Mouse (Mus musculus) gastrocnemius, postnatal 4 days (tissue): Measurements from ENCODE around the gene Aox3. TPM values are rescaled to one million over a fixed set of nuclear protein-coding genes. Genes with fewer than 3 reads are reported as not detected.

Experiments
- DNase-seq, 2 experiments: peaks; one replicate each; pipeline ENCODE4 v3.0.0; 2021 to 2022; ENCODE audit warnings: low spot score in 2 of 2, mixed read lengths in 2 of 2
- total RNA-seq, 2 experiments: library from RNA; stranded (reverse); gene quantifications; 2 replicates each; pipeline ENCODE4 v1.2.3; 2021

Aox3 gene
- total RNA-seq, 2 experiments from 2014 or later, result 0.21 to 0.69 TPM

DNA sequence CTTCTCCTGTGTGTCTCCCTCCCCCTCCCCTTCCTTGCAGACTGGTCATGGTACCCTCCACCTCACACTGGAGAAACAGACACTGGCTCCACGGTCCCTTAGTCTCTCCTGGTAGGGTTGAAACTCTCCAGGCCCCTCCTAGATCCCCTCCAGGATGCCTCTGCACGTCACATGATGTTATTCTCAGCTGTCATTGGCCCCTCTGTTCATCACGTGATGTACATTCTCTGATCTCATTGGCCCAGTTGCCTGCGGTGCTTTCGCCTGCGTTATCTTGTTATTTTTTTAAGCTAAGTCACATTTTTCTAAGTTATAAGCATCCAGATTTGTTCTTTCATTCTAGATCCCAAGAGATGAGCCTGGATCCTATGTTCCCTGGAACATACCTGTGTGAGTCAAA lies 7.2 kb upstream of the Aox3 start:
- DNase-seq, result no peak

- no peak for DNase-seq
These were observed 5.9 kb upstream of the Aox3 start for GRCm38 (mm10) chr1:58107066-58107465.

GRCm38 (mm10) chr1:58110241-58110640 lies 2.7 kb upstream of the Aox3 start:
- DNase-seq, result no peak

DNA sequence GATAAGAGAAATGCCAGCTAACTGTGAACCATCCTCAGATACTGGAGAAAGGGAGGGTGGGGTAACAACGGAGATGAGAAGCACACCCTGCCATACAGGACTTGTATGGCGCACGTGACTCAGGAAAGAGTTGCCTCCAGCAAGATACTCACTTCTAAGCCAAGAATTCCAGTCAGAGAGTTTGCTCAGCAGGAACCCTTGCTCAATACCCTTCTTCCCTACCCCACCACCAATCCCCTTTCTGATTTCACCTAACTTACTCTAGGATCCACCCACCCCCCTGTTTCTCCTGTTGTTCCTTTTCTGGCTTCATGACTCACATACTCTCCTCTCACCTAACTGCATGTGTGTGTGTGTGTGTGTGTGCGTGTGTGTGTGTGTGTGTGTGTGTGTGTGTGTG lies 1.6 kb upstream of the Aox3 start:
- DNase-seq, result no peak

GRCm38 (mm10) chr1:58113441-58113840 lies 511 bp downstream of the Aox3 start:
- no peak for DNase-seq

DNA sequence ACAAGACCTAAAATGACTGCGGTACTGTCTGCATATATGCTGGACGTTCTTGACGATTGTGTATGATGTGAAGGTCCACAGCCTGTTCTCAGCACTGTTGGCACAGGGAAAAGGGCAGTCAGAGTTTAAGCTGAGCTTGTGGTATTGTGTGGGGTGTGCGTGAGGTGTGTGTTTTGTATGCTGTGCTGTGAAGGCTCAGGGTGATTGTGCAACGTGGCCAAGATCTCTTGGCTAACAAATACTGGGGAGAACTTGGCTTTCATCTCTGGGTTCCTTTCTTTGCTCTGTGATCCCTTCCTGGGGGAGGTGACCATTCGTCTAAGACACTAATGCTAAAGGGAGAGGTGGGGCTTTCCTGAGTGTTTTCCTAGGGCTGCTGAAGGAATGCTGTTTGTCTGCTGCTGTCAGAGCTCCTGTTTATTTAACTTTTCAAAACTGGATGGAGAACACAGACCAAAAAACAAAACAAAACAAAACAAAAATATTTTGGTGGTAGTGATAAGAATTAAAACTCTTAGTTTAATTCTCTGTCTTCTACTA lies 1.2 kb downstream of the Aox3 start:
- no peak for DNase-seq

DNA sequence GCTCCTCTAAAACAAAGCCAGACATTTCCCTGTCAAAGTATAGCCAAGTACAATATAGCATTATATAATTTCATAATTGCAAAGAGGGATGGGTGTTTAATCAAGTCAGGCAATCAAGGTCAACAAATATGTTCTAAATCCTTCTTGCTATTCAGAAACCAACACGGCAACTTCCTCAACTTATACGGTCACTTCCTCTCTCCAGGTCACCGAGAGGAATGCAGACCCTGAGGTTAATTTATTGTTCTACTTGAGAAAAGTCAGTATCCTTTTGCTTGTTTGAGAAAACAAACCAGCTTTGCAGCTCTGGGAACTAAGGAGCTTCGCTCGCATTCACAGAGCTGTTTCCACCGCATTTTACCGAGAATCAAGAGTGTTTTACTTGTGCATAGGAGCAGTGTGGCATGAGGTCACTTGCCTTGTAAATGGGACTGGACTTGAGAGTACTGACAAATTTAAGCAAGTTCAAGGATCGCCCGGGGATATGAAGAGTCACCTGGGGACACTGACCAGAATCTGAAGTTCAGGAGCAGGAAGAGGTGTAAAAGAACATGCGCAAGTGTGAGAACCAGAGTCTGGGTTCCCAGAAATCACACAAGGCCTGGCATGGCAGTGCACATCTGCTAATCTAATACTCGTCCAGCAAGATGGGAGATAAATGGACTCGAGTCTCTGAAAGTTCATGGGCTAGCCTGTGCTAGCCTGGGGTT lies 1.9 kb downstream of the Aox3 start:
- no peak for DNase-seq

GRCm38 (mm10) chr1:58118231-58118630 lies 5.3 kb downstream of the Aox3 start:
- DNase-seq, result no peak

GRCm38 (mm10) chr1:58124901-58125300 lies 12.0 kb downstream of the Aox3 start:
- DNase-seq, result no peak

GRCm38 (mm10) chr1:58137891-58138290 lies 25.0 kb downstream of the Aox3 start:
- no peak for DNase-seq

GRCm38 (mm10) chr1:58138986-58139385 lies 26.1 kb downstream of the Aox3 start:
- DNase-seq, result no peak

- no peak for DNase-seq
These were observed 27.7 kb downstream of the Aox3 start for GRCm38 (mm10) chr1:58140607-58141006.

DNA sequence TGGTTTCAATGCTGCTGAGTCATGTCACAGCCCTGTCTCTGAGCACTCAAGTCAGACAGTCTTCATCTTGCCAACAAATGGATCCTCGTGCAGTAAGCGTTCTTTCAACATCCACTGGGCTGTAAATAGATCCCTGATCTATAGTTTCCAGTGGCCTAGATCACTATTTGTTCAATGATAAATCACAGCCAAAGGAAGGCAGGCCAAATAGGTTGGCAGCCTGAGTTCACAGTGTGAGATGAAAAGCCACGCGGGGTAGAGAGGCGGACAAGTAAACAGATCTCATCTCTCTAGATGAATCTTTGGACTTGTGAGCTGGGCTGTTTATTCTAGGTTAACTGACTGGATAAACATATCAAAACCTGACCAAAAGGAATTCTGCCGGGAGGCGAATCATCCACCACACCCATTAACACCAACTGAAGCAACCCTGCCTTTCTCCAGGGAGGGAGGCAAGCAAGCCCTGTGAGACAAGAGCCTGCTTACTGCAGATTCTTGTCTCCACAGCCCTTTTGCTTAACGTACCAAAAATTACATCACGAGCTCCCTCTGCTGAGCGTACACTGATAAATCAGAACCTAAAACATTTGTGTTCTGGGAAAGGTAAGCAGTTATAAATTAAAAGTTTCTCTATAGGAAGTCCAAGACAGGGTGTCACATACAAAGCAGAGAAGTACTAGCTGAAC lies 31.6 kb downstream of the Aox3 start:
- DNase-seq, result peak in 1 of 2 experiments; percentile 19

DNA sequence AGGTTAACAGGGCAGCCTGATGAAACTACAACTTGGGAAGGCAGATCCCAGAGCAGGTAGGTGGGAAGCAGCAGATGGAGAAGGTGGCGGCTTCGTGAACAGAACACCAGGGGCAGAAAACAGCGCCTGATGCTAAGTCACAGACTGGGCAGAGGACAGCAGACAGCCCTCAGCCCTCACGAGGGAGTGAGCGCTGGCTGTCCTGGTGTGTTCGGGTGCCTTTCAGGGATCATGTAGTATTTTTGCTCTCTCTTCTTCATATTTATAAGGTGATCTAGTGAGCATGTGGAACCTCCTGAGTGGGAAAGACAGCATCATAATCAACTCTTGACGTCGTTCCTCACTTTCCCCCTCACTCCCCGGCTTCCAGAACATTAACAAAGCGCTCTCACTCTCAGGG lies 33.1 kb downstream of the Aox3 start:
- DNase-seq, result no peak

- DNase-seq, result no peak
These were observed 34.8 kb downstream of the Aox3 start for GRCm38 (mm10) chr1:58147776-58148175.

- no peak for DNase-seq
These were observed 39.3 kb downstream of the Aox3 start for GRCm38 (mm10) chr1:58152247-58152646.

DNA sequence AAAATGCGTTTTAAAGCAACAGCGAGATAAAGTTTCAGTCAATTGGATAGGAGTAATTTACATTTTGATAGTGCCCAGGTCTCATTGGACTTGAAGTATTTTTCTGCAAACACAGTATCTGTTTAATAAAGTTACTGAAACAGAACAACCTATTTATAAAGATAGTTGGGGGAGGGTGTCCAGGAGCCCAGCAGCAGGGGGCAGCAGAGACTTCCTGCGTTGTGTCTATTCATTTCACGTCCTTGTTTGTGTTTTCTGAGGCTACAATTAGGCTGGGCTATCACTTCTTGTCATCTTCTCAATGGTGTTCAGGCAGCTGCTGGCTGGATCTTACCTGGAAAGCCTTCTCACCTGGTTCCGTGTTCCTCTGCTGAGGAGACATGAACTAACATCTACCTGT lies 43.8 kb downstream of the Aox3 start:
- DNase-seq, result peak in 1 of 2 experiments; percentile 62

GRCm38 (mm10) chr1:58169893-58170292 lies 57.0 kb downstream of the Aox3 start:
- DNase-seq, result no peak

GRCm38 (mm10) chr1:58188514-58189175 lies 75.7 kb downstream of the Aox3 start:
- DNase-seq, result no peak

GRCm38 (mm10) chr1:58194317-58194716 lies 81.4 kb downstream of the Aox3 start:
- DNase-seq, result no peak

GRCm38 (mm10) chr1:58194988-58195387 lies 82.1 kb downstream of the Aox3 start:
- DNase-seq, result no peak

DNA sequence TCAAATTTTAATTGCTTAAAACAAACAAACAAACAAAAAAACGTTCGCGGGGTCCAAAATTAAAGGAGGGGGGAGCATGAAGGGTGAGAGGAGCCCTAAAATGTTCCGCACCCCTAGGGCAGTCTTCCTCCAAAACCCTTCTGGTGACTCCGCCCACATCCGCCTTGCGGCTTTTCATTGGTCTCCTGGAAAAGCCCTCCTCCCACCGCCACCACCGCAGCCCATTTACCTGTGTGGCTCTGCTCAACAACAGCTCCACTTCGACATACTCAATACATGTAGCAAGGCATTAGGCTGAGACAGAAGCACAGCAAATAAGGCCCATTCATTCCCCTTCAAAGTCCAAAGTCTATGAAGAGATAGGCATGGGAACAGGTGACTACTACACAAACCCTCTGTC lies 82.6 kb downstream of the Aox3 start:
- DNase-seq, result no peak
